Mouse (Mus musculus) adrenal gland, postnatal 4 days (tissue): ENCODE measurements around the gene Clstn1. TPM values are rescaled to one million over a fixed set of nuclear protein-coding genes. Genes with fewer than 3 reads are reported as not detected.

Experiments used
- DNase-seq, 2 experiments: peaks; one replicate each; pipeline ENCODE4 v3.0.0; 2021 to 2022; ENCODE audit warnings: low spot score in 2 of 2, mixed read lengths in 2 of 2
- long read RNA-seq, 2 experiments: library from polyadenylated mRNA; stranded (forward); transcript quantifications; one replicate each; pipeline ENCODE4 v2.0.0; 2021
- total RNA-seq, 2 experiments: library from RNA; stranded (reverse); gene quantifications; 2 replicates each; pipeline ENCODE4 v1.2.3; 2021

The Clstn1 gene
- 100 to 1,000 TPM; 116 to 127 TPM for total RNA-seq
- long read RNA-seq, experiment 1, full-length matches to known transcripts = 14 of 40 reads
- long read RNA-seq, experiment 1, partial matches to known transcripts = 20 of 40 reads
- long read RNA-seq, experiment 1, other reads (novel, unspliced or antisense) = 6 of 40 reads
- long read RNA-seq, experiment 2, full-length matches to known transcripts = 37 of 111 reads
- long read RNA-seq, experiment 2, partial matches to known transcripts = 43 of 111 reads
- long read RNA-seq, experiment 2, other reads (novel, unspliced or antisense) = 31 of 111 reads

- DNase-seq = peak in 1 of 2 experiments; percentile 33
Observed at GRCm38 (mm10) chr4:149586044-149586782, at the start of gene Clstn1. TSS of gene Clstn1 (plus strand) at chr4:149586468.

DNA sequence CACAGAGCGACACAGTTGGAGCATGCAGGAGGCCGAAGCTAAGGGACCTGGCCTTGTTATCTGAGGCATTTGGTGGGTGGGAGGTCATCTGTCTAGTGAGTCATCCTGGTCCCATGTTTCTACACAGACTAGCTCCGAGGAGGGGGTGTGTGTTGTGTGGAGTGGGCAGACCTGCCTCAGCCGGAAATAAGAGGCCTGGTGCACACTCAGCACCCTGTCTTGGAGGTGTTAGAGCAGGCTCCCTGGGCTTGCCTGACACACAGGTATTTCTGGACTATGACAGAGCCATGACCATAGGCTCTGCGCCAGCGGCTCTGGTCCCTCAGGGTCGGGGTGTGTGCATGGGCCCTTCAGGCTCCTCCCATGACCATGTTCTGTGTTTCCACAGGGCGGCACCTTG, 46.8 kb upstream of the Clstn1 start:
- peak in 1 of 2 experiments; percentile 13 for DNase-seq

DNA sequence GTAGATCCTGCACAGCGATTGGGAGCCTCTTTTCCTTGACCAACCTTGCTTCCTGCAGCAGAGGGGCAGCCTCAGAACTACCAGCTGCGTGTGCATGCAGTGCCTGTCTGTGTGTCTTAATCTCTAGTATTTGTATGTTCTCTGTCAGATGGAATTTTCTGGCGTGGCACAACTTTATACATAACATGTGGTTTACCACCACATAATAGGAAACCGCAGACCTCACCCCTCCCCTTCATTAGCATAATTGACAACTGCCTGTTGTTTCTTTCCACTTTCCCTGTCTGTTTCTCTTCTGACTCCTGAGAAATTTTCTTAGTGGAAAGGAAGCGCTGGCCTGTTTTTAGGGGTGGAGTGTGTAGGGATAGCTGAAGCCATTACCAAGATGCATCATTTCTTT, 44.3 kb upstream of the Clstn1 start:
- no peak for DNase-seq

DNA sequence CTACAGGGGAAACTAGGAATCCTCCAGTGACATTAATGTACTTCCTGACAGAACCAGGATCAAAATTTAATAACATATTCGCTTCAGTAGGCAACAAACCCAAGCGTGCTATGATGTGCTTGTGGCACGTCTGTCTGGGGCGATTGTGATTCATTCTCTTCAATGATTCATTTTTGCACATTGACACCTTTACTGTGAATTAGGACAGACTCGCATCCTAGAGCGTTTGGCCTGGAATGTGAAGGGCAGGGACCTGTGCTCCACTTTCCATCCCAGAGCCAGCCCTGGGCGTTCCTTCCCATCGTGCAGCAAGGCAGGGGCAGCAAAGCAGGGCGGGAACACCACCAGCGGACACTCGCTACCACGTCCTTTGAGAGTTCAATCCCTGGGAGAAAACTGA, 43.8 kb upstream of the Clstn1 start:
- no peak for DNase-seq

GRCm38 (mm10) chr4:149542927-149543553, 43.2 kb upstream of the Clstn1 start:
- peak; percentile 60 to 79 for DNase-seq

DNA sequence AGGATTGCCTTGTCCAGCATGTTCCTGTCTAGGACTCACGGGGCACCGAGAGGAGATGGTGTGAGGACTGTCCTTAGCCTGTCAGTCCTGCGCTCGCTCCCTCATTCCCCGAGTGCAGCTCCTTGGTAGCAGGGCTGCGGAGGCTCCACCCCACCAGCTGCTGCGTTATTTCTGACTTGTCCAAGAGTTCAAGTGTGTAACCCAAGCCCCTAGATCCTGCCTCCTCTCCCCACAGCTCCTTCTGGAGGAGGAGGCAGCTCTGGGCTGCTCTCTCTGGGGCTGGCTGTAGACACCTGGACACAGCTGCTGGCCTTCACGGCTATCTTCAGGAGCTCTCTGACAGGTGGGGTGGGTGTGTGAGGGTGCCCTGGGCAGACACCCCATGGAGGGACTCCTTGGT, 41.4 kb upstream of the Clstn1 start:
- DNase-seq = no peak

DNA sequence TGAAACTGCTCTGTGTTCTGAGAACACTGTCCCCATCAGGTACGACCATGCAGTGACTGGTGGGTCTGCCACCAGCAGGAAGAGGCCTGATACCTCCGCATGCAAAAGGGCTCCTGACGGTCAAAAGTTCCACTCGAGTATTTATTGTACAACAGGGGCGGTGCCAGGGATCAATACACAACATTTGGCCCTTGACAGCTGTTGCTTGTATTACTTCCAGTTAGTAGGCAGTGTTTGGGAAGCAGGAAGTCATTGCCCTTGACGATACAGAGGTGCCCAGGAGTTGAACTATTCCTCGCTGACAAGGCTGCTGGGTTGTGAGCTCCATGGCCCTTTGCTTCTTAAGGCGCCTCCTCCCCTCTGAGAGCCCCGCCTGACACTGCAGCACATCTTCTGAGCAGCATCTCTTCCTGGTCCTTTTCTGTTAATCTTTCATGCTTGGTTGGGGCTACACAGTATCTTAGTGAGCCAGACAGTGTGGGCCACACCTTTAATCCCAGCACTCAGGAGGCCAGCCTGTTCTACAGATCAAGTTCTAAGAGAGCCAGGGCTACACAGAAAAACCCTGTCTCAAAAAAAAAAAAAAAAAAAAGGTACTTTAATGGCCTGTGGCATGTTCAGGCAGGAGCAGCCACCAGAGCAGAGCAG, 39.3 kb upstream of the Clstn1 start:
- no peak for DNase-seq

GRCm38 (mm10) chr4:149547523-149547922, 38.7 kb upstream of the Clstn1 start:
- DNase-seq = no peak

GRCm38 (mm10) chr4:149549221-149549925, 36.9 kb upstream of the Clstn1 start:
- peak in 1 of 2 experiments; percentile 58 for DNase-seq

GRCm38 (mm10) chr4:149550866-149551265, 35.4 kb upstream of the Clstn1 start:
- no peak for DNase-seq

DNA sequence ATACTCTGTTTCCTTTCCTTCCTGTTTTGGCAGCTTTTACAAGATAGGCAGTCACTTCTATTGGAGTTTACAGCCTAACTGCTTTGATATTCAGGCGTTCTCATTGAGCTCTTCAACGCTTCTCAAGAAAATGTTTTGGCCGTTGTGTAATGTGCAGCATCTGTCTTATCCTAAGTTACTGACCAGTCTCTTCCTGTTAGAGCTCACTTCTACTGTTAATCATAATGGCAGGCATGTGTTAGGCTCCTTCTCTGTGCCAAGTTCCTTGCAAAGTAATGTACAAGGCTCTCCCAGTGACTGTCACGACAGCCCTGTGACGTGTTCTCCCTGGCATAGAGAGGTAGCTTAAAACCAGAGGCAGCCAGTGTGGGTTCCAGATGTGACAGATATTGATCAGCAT, 34.6 kb upstream of the Clstn1 start:
- DNase-seq = no peak

DNA sequence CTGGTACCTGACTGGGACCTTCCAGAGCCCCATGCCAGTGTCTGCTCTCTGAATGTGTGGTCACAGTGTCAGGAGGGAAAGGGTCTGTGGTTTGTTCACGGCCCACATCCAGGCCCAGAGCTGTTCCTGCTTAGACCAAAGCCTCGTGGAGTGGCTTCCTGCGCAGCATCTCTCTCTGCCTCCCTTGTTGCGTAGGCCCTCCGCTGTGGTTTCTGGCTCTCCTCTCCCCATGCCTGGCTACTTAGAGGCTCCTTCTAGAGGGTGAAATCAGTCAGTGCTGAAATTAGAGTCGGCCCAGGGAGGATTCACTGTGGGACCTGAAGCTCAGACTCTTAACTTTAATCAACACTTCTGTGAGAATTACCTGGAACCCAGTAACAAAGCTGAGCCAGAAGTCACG, 32.4 kb upstream of the Clstn1 start:
- no peak for DNase-seq

DNA sequence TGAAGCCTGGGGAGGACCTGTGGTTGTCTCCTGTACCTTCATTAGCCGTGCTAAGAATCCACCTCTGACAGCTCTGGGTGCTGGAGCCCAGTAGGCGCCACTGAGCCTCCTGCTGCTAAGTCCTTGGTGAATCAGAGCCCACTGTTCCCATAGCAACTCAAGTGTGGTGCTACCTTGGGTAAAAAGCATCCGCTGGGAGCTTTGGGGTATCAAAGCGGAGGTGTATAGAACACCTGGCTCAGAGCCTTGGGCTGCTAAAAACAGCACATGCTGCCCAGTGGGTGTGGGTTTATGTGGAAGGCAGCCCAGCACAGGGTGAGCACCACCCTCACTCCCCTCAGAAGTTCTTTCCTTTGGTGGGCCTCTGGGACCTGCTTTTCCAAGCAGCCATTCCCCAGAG, 30.2 kb upstream of the Clstn1 start:
- no peak for DNase-seq

DNA sequence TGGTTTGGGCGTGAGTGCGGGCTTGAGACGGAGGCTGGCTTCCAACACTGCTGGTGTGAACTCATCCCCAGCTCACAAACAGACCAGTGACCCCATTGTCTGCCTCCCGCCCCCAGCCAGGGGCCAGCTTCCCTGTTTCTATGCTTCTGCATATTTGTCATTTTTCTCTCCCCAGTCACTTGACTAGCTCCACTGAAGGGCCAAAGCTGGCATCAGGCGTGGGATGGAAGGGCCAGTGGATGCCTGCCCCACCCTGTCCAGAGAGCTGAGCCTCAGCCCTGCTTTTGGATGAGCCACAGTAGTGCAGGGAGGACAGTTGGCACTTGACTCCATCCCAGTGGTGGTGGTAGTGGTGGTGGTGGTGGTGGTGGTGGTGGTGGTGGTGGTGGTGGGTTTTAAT, 28.4 kb upstream of the Clstn1 start:
- DNase-seq = no peak

DNA sequence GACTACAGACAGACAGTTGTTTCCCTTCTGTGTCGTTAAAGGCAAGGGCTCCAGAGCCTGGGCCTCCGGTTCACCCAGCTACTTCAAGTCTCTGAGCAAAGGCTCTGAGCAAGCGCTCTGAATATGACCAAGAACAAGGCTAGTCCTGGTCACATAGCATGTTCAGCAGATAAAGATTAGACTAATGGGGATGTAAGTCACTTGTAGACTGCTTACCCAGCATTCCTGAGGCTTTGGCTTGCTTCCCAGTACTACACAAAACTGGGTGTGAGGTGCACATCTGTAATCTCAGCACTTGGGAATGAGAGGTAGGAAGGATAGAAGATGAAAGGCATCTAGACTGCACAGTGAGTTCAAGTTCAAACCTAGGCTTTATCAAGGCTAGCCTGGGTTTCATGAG, 27.9 kb upstream of the Clstn1 start:
- no peak for DNase-seq

DNA sequence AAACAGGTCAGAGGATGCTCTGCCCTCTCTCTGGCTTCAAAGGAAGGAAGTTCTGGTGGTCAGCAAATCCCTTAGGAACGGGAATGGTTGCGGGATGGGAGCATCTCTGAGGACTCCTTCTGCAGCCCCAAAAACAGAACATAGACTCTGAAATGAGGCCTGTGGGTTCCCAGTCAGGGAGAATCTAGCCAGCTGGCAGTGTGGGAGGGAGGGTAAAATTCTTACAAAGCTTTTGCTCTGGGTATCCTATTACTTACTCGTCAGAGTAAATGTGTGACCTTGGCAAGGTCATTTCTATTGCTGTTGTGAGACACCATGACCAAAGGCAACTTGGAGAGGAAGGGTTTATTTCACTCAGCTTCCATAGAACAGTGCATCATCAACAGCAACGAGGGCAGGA, 24.9 kb upstream of the Clstn1 start:
- DNase-seq = no peak

GRCm38 (mm10) chr4:149561986-149562904, 24.0 kb upstream of the Clstn1 start:
- DNase-seq = no peak

DNA sequence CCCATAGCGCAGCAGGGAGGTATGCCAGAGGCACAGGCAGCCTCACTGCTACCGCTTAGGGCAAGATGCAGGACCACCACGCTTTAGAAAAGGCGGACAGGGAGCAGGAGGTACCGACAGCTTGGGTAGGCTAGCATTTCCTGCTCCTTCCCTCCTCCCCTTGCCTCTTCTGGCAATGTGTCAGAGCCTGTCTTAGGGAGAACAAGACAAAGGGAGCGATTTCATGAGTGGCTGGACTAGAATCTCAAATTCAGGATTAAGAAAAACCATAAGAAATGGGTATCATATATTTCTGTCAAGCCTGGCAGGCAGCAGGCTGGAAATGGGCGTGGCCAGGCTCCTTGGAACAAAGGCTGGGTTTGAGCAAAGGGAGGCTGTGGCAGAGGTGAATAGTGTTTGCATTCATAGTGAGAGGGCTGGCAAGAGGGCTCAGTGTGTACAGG, 23.3 kb upstream of the Clstn1 start:
- DNase-seq = no peak

DNA sequence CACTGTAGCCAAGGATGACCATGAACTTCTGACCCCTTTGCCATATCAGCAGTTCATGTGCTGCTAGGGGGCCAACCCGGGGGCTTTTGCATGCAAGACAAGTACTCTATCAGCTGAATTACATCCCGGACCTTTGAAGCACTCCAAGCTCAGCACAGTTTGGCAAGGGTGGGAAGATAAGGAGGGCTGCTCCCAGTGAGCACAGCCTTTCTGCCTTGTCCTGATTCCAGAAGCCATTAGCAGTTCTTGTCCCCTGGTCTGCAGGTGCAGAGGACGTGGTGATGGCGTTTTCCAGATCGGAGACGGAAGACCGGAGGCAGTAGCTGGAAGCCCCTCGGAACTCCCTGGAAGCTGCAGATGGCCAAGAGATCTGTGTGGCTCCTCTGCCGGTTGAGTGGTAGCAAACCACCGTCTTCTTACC, 22.3 kb upstream of the Clstn1 start:
- DNase-seq = no peak
